Mouse (Mus musculus) left cerebral cortex, postnatal 14 days (tissue): ENCODE results near the gene Btg2. TPM values are rescaled to one million over a fixed set of nuclear protein-coding genes. Genes with fewer than 3 reads are reported as not detected.
A peak's percentile ranks its signal among the peaks of the same experiment; 100 is the strongest.

Experiments
- DNase-seq, 2 experiments: peaks; one replicate each; pipeline ENCODE4 v3.0.0; 2021 to 2022; ENCODE audit warnings: low spot score in 2 of 2, mixed read lengths in 1 of 2
- intact Hi-C: fragments of 180-260 bp; cut with DNase I; formaldehyde crosslinking; loops from one replicate; pipeline ENCODE4 v1.15.1; 2025
- total RNA-seq, 2 experiments: library from RNA; stranded (reverse); gene quantifications; 2 replicates each; pipeline ENCODE4 v1.2.3; 2021

Btg2 gene
- total RNA-seq, 2 experiments from 2014 or later: 14.6 to 17.5 TPM

DNA sequence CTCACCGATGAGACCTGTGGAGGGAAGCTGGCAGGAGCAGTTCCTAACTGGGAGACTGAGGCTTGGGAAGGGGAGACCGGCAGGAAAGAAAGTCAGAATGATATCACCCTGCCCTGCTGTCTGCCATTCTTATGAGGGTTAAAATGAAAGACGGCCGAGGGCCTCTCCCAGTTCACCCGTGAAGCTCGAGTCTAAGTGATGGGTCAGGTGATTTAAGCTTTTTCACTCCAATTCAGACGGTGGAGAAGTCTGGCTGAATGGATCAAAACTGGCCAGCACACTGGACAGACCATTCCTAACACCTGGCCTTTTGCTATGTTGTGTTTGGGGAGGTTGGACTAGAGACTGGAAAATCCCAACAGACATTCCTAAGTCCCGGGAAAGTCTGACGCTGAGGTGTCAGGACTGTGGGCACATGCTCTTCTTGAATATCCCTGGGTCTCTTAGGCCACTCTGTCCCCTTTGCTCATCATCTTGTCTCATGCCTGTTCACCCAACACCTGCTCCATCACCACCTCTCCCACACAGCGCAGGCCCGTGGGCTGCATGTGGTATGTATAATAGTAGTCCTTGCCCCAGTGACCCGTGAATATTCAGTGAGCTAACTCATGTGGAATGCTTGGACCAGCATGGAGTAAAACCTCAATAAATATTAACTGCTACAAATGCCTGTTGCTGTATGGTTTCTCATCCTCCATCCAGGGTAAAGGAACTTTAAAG, 20.8 kb upstream of the Btg2 start:
- intact Hi-C loops: no loop called here
- DNase-seq: no peak

DNA sequence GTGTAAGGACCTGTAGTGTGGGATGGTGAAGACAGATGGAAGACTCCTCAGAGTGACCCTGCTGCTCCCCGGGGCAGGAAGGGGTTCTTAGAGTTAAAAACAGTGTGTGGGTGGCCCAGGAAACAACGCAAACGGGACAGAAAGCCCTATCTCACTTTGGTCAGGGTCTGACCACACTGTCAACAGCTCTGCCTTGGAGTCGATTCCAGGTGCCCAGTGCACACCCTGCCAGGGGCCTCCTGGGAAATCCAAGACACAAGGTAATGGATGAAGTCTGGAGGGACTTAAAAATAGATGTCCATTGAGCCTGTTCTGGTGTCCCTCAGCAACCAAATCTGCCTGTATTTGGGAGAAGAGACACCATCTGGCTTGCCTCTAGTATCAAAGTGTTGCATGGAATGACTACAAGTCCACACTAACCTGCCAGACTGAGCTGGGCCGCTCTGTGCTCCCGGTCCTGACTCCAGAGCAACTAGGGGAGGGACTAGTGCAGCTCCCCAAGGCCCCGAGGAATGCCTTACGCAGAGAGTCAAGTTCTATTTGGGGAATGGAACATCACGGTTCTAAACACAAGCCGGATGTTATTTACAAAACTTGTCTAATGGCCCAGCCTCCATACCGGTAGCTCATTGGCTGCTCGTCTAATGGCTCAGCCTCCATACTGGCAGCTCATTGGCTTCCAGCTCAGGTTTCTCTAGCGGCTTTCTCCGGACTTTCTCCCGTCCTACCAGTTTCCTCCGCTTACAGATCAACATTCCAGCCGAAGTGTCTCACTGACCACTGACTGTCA, 20.0 kb upstream of the Btg2 start:
- peak; percentile 71 to 90 for DNase-seq
- intact Hi-C loops: no loop called here

- no peak for DNase-seq
- intact Hi-C loops: no loop called here
Observed at GRCm38 (mm10) chr1:134097956-134098725, 19.2 kb upstream of the Btg2 start.

DNA sequence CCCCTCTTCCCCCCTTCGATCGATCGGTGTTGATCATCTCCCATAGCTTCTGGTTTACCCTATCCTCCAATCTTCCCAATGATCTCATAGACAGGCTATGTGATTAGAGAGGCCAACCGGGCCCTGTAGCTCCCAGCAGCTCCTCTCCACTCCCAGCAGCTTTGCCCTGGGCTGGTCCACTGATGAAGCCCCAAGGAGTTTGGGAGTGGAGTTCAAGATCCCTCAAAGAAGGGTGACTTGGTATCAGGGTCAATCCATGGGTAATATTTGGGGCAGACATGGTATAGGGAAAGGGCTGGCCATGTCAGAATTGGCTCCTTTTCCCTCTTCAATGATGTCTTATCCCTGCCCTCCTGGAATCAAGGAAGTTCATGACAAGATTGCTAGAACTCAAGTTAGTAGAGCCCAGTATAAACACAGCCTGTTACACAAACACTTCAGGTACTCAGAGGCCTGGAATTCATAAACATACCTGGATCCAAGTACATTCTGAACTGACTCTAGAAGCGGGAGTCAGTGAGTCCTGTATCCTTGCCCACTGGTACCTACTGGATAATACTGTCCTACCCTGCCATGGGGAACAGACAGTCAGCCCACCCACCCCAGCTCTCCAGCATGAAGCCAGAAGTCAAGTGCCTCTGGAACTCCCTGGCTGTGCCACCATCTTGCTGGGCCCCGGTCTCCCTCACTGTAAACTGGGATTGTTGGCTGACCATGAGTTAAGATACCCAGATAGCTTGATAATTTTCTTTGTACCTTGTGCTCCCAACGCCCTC, 18.3 kb upstream of the Btg2 start:
- intact Hi-C loops: no loop called here
- DNase-seq: no peak

DNA sequence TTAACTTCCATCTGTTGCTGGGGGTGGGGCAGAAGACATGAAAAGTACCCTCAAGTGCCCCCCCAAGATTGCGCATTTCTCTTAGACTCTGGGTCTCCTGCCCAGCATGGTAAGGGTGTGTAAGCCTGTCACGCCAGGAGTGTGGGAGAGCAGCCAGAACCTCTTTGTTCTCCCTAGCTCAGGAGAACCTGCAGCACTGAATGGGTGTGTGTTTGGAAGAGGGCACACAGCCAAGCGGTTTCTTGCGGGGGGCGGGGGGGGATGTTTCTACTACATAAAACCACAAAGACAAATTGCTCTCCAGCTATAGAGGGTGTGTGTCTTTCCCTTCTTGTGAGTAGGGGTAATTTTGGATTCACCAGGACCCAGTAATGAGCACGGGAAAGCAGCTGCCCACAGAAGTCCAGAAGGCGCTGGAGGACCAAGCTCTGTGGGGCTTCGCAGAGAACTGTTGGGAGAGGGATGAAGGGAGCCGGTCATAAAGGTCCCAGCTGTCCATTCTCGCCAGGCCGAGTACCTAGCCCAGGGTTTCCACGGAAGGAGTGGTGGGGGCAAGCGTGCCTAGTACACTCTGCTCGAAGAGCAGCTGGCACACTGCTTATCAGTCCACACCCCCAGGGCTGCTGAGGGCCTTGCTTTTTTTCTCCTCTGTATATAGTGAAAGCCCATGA, 17.5 kb upstream of the Btg2 start:
- intact Hi-C loops: no loop called here
- DNase-seq: peak in 1 of 2 experiments; percentile 70

DNA sequence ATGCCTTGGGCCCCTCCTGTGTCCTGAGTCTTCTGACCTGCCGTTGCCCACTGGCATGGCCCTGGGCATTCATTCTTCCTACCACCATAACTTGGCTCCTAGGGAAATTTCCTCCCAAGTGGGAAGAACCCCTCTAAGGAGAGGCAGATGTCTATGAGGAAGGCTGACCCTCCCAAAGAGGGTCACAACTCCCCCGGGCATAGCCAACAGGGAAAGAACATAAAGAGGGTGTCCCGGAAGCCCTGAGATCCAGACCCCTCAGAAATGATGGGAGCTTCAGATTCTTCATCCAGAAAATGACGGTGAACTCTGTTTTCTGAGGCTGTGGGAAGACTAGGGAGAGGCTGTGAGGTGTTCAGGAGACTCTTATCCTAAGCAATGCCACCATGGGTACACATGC, 16.8 kb upstream of the Btg2 start:
- no peak for DNase-seq
- intact Hi-C loops: no loop called here

DNA sequence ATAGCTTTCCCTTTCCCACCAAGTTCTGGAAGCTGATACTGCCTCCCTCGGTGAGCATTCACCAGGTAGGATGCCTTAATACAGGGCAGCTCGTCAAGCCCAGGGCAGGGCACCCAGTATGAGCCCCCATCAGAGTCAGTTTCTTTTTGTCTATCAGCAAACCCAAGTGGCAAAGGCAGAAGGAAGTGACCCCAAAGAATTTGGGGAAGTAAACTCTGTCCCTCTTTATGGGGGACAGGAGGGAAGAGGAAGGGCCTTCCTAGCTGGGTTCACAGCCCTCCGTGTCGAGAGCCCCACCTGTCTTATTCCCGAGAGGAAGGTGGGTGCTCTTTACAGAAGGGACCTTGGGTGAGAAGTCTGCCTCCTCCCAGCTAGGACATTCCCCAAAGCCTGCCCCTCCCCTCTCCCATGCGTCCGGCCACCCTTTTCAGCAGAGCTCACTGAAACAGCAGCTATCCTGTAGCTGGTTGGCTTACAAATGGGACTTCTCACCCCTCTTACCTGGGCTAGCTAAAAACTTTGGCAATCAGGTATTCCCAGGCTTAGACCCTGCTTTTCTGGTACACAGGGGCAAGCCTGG, 16.2 kb upstream of the Btg2 start:
- no peak for DNase-seq
- intact Hi-C loops: no loop called here

DNA sequence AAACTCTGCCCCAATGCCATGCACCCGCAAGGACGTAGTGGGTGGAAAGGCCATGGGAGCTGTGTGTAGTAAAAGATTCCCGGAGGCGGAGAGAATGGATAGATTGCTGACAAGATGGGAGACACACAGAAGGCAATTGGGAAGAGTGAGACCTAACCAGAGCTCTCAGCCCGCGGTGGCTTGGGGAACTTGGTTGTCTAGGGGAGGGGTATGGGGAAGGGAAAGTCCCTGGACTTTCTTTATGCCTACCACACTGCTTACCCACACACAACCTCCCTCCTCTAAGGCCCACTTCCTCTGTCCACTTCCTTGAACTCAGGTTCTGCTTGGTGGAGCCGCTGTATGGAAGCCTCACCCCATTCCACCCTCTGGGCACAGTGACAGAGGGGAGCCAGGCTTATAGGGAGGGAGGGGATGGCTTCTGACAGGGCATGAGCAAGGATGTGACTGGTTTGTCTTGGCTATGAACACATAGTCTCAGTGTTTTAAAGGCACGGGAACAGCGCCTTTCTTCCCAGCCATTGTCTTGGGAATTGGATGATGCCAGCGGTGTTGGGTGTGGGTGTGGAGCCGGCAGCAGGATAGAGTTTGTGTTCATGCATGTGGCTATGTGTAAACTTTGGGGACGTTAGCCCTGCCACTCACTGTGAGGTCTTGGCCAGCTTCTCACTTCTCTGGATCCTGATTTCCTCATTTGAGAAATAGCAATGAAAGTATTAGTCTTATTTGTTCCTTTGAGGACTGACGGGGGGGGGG, 15.0 kb upstream of the Btg2 start:
- intact Hi-C loops: no loop called here

GRCm38 (mm10) chr1:134092852-134093770, 14.2 kb upstream of the Btg2 start:
- peak; percentile 87 to 90 for DNase-seq
- intact Hi-C loops: no loop called here

More for the DNA sequence above, 15.0 kb upstream of the Btg2 start:
- no peak for DNase-seq

DNA sequence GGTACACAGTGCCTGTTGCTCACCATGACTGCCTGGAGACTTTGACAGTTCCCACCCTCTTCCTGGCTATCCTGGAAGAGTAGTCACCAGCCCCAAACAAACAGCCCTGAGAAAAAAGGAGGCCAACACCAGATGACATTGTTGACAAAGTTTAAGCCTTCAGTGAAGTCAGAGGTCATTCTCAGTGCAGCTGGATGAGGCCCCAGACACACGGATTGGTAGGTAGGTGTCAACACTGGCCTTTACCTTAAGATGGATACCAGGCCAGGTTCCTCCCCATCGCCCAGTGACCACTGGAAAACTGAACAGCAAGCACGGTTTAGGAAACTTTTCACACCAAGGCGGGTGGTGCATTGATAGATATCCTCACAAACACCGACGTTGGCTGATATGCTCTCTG, 13.4 kb upstream of the Btg2 start:
- intact Hi-C loops: no loop called here
- DNase-seq: no peak

DNA sequence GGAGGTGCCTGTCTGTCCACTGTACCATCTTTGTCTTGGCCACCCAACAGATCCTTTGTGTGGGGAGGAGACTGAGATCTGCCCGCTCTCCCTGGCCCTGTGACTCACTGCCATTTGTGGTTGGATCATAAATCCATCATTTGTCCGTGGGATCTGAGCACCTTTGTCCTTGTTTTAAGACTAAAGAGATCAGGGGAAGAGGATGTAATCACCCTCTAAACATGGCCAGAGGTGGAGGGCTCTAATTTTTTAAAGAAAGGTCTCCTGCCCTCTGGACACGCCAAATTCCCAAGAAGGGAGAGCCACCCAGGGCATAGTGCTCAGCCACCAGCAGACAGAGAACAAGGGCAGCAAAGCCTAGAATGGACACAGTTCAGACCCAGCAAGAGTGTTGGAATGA, 12.9 kb upstream of the Btg2 start:
- DNase-seq: no peak
- intact Hi-C loops: no loop called here

DNA sequence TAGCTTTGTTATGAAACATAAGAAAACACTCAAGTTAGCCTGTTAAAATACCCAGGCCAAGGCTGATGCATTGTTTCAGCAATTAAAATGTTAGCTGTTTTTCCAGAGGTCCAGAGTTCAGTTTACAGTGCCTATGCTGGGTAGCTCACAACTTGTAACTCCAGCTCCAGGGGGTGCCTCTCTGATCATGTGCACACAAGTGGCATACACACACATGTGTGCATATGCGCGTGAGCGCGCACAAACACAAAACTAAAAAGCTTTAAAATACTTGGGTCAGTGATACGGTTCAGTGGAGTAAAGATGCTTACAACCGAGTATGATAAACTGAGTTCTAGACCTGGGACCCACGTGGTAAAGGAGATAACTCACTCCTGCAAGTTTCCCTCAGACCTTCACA, 10.2 kb upstream of the Btg2 start:
- no peak for DNase-seq
- intact Hi-C loops: no loop called here

- intact Hi-C loops: no loop called here
Observed at GRCm38 (mm10) chr1:134086811-134087398, 8.0 kb upstream of the Btg2 start.

GRCm38 (mm10) chr1:134086017-134086416, 7.1 kb upstream of the Btg2 start:
- intact Hi-C loops: no loop called here
- DNase-seq: no peak

More at GRCm38 (mm10) chr1:134086811-134087398, 8.0 kb upstream of the Btg2 start:
- no peak for DNase-seq

- intact Hi-C loops: no loop called here
- no peak for DNase-seq
Observed at GRCm38 (mm10) chr1:134084128-134084527, 5.2 kb upstream of the Btg2 start.

- DNase-seq: no peak
- intact Hi-C loops: no loop called here
Observed at GRCm38 (mm10) chr1:134083676-134084075, 4.8 kb upstream of the Btg2 start.
